Mouse (Mus musculus) telencephalon, adult 2 months (tissue): ENCODE measurements around the gene Galnt17.

ENCODE experiments used
- DNase-seq: peaks from one replicate; pipeline ENCODE4 v3.0.0-alpha.2; 2011; ENCODE audit warnings: low read depth, low spot score

Gene Galnt17

DNA sequence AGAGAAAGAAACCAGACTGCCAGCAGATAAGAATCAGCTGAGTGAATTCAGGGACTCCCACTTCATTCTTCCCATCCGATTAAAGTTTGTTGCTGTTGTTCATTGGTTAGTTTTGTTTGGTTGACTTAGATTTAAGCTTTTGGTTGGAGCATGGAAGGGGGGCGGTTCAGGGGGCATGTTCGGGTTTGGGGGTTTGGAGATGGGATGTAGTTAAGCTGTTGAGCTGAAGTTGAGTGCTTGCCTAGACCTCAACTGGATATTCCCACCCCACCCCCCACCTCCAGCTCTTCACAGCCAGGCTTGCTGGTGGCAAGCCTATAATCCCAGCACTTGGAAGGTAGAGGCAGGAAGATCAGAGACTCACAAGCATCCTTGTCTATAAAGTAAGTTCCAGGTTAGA is at the start of gene Galnt17:
Gene Galnt17, minus strand, starts transcription at position 101 of the 400 bp plus-strand sequence.
- no peak for DNase-seq

DNA sequence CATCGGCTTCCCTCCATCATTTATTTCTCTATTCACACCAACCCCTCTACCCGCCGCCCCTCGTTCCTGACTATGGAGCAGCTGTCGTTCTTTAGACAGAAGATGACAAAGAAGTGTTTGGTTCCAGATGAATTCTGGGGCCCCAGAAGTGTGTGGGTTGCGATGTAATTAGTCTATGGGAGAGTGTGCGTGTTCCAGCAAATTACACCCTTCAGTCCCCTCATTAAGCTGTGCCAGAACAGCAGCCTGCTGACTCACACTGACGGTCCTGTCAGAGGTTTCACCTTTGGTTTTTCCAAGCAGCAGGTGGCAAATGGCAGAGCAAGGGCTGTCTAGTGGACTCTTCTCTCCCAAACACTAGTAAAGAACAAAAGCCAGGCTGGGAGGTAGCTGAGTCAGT is 26.2 kb upstream of the Galnt17 start:
- DNase-seq = peak; percentile 13

DNA sequence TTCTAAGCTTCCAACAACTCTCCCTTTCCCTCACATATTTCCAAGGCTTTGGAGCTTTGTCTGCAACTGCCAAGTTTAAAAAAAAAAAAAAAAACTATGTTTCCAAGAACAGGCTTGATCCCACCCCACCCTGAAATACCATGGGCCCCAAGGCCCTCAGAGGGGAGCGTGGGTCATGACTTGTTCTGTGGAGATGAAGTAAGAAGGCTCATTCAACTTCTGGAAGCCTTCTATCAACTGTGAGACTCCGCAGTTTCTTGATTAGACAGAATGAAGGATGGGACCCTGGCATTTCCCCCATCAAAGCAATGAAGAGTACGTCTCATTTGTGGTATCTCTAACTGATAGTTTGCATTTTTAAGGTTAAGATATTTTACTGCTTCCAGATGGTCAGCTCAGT is 13.0 kb upstream of the Galnt17 start:
- no peak for DNase-seq

DNA sequence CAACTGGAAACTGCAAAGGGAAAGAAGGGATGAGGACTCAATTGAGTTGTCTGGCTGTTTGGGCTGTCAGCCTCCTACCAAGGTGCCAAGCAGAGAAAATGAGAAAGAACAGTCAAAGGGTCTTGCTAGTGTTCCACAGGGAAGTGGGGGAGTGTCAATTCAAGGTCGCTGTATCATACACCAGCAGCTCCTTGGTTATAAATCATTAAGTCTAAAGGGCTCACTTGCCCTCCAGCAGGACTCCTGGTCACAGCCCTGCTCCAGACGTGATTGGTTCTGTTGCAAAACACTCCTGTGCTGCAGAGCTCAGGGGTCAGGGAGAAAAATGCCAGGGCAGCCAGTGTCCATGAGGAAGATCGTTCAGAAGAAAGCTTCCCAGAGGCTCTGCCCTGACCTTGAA is 11.3 kb upstream of the Galnt17 start:
- no peak for DNase-seq

DNA sequence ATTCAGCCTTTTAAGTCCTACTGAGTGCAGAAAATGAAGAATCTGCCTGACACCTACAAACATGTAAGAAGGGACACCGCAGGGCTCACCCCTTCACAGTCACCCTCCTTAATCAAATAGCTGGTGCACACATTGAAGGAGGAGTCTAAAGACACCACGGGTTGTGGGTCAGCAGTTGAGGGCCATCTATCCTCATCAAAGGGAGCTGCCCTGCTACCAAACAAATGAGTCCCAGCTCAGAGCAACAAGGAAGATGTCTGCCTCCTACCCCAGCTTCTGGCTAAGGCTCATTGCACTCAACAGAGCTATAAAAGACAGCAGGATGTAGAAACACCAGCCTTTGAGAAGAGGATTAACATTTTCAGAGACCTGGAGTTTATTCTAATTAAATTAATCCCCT is 10.8 kb upstream of the Galnt17 start:
- no peak for DNase-seq

DNA sequence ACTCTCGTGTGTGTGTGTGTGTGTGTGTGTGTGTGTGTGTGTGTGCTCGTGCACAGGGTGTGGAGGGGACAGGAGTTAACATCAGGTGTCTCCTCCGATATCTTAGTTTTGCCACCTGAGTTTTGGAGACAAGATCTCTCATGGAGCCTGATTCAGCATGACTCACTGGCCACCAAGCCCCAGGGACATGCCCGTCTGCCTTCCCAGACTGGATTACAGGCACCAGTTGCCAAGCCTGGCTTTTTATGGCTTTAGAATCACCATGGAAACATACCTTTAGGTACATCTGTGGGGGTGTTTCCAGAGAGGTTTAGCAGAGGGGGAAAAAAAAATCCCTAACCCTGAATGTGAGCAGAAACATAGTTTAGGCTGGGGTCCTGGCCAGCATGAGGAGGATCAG is 6.7 kb upstream of the Galnt17 start:
- no peak for DNase-seq

DNA sequence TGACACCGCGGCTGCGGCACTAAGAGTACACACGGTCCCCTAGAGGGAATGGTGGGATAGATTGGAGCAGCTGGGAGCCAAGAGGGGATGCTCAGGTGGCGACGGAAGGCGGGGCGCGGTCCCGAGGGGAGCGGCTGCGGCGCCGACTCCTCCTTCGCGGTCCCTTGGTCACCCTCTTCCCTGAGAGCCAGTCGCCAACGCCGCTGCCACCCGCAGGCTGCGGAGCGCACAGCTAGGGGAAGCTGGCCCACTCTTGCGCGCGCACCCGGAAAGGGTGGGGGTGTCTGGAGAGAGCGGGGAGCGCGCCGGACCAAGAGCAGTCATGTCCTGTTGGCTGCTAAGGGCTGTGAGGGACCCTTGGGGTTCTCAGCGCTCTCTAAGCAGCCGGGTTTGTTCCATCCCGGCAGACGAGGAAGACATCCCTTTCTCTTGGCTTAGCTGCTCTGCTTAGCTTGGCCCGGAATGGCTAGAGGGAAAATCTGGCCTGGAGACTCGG is 593 bp downstream of the Galnt17 start:
- DNase-seq = peak; percentile 67

DNA sequence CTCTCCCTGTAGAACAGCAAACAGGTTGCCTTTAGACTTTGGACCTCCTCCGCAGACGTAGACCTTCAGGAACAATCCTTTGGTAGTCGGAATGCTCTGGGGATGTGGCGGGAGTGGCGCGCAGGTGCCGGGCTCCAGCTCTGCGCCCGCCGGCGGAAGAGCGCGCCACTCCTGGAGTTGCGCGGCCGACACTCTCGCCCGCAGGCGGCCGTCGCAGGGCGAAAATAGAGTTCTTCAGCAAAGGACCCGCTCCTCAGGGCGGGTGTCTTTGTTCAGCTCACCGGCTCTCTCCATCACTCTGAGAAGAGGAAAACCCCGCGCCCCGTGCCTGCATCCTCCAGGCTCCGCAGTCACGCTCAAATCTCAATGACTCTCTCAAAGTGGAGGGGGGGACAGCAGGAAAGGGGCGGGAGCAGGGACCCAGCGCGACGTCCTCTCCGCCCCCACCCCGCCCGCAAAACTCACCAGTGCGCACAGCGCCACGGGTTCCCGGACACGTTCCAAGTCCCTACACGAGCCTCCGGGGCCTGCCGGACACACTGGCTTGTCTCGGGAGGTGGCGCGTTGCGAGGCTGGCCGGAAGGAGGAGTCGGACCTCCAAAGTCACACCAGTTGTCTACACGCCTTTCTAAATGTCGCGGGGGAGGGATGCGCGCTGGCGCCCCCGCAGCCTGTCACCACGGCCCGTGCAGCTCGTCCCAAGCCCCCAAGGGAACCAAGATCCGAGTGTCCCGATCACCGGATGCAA is 1.2 kb downstream of the Galnt17 start:
- DNase-seq = peak; percentile 33

DNA sequence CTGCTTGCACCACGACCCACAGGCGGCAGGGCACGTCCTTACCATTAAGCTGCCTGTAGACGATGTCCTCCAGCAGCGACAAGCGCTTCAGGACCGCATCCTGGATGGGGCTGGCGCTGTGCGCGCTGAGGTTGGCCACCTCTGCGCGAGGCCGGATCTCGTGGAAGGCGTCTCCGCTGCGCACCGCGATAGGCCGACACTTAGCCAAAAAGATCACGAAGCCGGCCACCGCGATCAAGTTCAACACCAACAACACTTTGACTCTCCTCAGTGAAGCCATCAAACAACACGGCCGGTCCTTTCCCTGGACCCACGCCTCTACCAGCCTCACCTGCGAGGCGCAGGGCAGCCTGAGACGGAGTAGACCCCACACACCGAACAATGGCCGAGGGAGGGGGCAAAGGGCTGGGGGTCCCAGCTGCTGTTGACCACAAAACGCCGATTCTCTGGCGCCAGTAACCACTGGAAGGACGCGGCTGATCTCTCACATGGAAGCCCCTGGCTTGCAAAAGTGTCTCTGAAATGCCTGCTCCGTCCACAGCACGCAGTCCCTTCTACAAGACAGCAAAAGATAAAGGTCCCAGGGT is 1.9 kb downstream of the Galnt17 start:
- DNase-seq = no peak

DNA sequence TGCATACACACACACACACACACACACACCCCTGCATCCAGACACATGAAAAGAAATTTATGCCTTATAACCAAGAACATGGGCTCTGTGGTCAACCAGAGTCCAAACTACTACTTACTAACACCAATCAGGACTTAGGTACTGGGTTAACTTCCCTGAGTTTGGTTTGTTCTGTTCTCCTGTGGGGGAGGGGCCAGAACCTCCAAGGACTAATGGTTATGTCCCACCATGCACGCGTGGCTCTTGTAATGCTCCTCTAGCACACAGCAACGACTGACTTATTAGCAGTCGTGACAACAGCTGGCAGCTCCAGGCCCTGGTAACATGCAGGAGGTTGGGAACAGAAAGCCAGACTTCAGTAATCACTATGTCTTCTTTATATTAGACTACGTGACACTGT is 3.1 kb downstream of the Galnt17 start:
- DNase-seq = no peak

DNA sequence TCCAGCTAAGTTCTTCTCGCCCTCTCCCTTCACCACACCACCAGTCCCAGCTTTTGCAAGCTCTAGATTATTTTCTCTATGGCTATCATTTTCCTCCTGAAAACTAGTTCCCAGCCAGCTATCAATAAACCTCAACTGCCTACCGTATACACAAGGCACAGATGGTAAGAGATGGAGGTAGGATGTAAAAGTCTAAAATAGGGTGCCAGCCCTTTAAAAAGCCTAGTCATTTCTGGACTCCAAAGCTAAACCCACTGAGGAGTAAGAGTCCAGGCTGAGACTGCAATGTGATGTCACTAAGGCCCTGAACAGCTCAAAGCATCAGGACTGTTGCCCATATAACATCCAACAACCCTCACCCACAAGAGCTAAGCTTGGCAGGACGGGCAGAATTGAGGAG is 6.8 kb downstream of the Galnt17 start:
- peak; percentile 55 for DNase-seq

DNA sequence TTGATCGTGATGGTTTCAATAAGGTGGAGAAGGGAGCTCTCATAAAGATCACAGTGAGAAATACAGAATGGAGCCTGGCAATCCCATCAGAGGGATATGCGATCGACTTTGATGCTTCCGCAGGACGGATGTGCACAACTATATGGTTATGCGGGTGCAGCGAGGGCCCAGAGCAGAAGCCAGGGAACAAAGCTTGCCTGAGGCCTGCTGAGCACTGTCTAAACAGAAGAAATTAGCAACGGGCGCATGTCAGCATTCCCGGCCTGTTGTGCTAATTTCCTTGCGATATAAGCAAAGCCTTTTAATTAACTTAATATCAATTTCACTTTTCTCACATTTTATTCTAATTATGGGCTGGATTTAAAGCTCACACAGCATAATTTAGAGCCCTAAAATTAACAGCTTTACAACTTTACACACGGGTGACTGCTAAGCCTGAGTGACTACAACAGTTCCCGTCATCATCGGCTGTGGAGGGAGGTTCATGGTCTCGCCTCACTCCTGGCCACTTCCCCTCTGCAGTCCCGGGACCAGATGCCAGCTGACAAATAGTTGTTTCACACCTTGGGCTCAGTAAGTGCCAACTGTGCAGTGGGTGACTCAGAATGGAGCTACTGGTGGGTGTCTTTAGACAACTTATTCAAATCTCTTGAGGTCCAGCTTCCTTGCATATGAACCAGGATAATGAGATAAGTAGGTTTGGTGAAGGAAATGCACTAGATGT is 14.4 kb downstream of the Galnt17 start:
- DNase-seq = peak; percentile 49

DNA sequence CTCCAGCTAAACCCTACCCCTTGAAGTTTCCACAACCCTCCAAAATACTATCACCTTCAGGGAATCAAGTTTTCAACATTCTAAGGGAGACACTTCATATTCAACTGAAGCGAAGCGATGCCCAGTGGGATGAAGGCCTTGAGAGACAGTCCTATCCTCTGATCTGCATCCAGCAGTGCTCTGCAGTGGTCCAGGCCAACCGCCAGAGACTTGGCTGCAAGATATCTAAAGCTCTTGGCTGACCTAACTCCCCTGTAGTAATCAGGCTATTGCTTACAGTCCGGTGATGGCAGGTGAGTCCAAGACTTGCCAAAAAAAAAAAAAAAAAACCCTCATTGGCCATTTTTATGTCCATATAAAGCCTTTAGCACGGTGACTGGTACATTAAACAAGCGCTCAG is 21.2 kb downstream of the Galnt17 start:
- no peak for DNase-seq

DNA sequence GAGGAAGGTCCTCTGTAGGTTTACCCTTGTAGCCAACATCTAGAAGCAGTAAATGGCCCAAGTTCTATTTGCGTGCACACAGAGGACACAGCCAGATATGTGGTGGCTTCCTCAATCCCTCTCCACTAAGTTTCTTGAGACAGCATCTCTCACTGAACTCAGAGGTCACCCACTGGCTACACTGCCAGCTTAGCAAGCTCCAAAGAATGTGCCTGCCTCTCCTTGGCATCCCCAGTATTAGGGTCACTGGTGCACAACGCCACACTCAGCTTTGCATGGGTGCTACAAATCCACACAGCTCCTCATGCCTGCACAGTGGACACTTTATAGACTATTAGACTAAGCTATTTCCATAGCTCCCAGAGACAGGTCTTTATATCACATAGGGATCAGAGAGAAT is 21.6 kb downstream of the Galnt17 start:
- no peak for DNase-seq

DNA sequence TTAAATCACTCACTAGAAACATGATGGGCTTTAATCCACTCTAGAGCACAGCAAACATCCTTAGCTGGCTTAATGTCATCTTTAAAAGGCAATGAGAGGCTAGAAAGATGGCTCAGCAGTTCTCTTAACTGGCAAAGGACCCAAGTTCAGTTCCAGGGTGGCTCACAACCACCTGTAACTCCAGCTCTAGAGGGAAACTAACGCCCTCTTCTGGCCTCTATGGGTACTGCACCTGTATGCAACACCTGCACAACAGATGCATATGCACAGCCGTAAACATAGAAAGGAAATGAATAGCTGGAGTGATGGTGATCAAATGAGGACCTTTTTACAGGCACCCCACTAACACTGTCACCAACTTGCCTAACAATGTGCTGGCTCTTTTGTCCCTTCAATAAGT is 27.9 kb downstream of the Galnt17 start:
- DNase-seq = no peak

DNA sequence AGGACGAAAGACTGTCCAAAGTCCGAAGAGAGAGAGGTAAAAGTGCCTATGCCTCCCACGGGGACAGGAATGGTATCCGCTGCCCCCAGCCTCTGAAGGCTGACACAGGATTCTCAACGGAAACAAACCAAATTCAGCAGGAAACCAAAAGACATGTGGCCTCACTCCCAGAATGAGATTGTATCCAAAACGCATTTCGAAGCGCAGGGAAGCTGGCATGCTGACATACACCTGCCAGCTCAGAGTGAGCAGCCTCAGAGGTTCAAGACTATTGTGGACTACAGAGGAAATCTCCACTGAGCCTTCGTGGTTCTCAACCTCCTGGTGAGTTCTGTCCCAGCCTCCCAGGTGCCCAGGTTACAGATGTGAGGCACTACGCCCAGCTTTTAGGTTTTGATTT is 29.0 kb downstream of the Galnt17 start:
- no peak for DNase-seq

DNA sequence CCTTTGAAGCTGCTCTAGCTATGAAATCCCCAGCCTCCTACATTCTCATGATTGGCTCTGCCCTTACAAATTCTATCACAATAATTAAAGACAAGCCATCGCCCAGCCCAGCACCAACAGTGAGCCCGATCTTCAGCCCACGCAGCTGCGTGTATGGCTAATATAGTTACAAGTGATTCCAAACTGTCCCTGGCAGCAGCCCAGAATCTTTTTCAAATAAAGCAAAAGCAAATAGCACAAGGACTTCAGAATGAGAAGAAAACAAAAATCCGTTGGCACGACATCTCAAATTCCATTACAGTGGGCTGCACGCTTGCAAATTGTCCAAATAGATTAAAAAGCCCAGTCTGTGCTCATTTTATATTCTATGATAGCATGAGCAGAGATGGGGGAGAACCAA is 31.1 kb downstream of the Galnt17 start:
- peak; percentile 77 for DNase-seq

DNA sequence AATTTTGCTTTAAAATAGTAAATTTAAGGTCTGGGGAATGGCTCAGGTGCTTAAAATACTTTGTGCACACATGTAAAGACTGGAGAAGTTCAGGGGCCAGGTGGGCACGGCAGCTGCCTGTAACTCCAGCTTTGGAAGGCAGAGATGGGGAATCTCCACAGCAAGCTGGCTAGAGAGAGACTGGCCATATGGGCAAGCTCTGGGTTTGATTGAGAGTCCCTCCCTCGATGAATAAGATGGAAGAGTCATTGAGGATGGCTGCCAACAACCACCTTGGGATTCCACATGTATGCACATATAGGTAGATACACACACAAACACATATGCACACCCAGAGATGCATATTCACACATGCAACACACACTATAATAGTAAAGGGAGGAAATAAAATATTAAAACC is 42.0 kb downstream of the Galnt17 start:
- no peak for DNase-seq

DNA sequence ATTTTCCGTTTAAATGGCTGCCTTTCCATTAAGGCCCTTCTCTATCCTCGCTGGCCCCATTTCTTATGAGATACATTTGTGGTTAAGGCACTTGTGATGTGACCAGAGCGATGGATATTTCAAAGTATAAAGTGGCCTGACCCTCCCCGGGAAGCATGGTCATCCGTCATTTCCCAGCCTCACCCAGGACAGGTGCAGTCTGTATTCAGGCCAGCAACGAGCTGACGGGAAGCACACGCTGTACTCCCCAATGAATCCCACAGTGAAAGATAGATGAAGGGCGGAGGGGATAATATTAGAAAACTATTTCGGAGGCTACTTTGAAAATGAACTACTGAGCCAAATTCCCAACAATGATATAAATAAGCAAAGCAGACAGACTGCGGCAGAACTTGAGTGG is 44.2 kb downstream of the Galnt17 start:
- DNase-seq = no peak

DNA sequence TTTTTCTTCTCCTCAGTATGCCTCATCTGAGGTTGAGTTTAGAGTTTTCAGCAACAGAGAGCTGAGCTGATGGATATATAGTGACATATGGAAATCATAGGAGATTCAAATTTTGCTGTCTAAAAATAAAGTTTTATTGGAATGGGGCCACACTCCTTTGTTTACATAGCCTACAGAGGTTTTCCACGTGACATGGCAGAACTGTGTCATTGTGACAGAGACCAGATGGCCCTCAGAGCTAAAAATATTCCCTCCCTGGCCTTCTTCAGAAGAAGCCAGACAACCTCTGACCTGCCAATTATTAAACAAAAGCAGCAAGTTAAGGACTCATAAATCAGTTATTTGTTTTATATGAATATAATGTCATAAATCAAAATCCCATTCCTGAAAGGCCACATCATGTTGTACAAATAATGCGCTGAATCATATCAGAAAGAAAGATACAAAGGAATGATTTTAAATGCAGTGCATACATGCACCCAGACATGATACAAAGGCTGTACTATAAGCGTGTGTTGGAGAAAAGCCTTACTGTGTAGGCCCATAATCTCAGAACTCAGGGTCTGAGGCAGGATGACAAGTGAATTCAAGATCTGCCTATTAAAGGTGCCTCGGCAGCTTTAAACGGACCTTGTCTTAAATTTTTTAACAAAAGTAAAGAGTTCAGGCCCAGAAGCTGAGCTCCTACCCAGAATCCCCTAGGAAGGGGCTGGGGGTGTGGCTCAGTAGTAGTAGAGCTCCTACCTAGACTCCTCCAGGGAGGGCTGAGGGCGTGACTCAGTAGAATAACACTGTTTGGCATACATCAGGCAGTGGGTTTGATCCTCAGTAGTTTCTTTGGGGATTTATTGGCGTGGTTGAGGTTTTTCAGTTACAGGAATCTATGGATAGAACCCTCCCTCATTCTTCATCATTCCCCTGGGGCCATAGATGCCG is 57.3 kb downstream of the Galnt17 start:
- DNase-seq = no peak

DNA sequence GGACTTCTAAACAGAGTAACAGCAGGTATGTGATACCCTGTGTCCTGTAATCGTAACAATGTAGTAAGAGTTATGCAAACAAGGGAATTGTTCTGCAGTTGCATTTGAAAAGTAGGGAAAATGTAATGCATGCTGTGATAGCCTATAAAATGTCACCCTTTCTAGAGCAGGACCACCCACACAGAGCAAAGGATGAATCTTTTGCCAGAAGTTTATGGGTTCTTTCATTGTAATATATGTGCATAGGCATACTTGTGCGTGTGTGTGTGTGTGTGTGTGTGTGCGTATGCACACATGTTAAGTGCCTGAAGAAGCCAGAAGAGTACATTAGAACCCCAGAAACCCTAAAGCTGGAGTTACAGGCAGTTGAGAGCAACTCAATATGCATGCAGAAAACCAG is 59.9 kb downstream of the Galnt17 start:
- no peak for DNase-seq

DNA sequence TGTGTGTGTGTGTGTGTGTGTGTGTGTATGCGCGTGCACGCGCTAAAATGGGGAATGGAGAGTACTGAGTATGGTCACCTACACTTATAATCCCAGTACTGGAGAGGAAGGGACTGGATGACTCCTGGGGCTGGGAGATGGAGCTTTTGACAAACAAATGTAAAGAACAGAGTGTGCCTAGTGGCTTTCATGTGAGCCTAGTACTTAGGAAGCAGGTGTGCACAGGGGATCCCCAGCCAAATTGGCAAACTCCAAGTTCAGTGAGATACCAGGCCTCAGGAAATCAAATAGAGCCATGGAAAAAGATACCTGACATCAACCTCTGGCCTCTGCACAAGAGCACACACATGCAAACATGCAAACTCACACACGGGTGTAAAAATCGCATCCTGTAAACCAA is 61.7 kb downstream of the Galnt17 start:
- DNase-seq = no peak
